In the genomic region with DNA sequence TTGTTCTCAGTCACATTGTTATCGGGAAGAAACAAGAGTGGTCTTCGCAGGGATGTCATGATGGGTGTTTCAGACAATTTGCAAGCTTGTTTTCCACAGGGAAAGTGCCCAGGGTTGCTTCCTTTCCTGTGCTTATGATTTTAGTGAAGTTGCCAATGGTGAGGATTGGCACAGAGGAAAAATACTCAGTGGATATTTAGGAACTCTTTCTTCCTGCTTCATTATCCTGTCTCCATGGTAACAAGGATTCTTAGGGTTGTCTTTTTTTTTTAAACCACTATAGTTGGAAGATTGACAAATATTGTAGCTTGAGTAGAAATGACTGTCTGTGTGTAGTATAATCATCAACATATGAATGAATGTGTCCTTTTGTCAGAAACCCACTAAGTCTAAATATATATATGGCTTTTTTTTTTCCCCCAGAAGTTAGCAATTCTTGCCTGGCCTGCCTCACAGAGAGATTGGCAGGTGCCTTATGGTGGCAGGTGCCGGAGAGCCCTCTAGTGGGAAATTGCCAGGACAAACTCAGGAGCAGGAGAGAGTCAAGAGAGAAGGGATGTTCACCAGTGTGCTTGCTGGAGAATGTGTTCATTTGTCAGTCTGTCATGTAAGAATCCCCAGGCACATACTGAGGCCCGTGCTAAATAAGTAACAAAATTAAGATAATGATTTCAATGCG, we compare ENCODE assay signal across 9 mouse cellular contexts. TPM values are rescaled to one million over a fixed set of nuclear protein-coding genes. Genes with fewer than 3 reads are reported as not detected.
DNase-seq lines count a peak whose midpoint lies in the region; ATAC-seq and TF ChIP-seq lines count a peak whose summit lies in the region.
"Had no signal": no experiment of that assay in that cellular context is flagged by ENCODE, and none has a peak within 500 bp of the region (broad histone marks: within the 10 kb centered on the region; RNA-seq: fewer than 3 reads in every experiment).

No protein-coding gene starts in this region.

- H3K36me3 ChIP-seq in hindbrain, embryonic 15.5 days = no peaks in the 10 kb centered on the region
- no peaks in the 10 kb centered on the region for H3K36me3 ChIP-seq in hindbrain, embryonic 12.5 days
- H3K36me3 ChIP-seq in ES-Bruce4 (ENCODE audit: control insufficient read depth, insufficient read depth, low read length, poor library complexity, severe bottlenecking) = no peaks in the 10 kb centered on the region
- no peaks in the 10 kb centered on the region for H3K36me3 ChIP-seq in intestine, embryonic 15.5 days

- ATAC-seq in hindbrain, embryonic 15.5 days (ENCODE audit: low FRiP score, low read depth) = 0 out of 2 replicates have a peak, but pooled peaks have one; percentile 35
- no peak for ATAC-seq in hindbrain, embryonic 12.5 days (ENCODE audit: low FRiP score)
- ATAC-seq in intestine, embryonic 15.5 days = no peak
- ATAC-seq: Patski had no signal

- DNase-seq in cerebellum, adult 18-20 months = peak; percentile 65 to 74
- DNase-seq in kidney, postnatal 10 days = peak; percentile 43
- DNase-seq in spleen, postnatal 10 days (ENCODE audit: low spot score in 2 of 2) = no peak
- no peak for DNase-seq in thymus, postnatal 10 days (ENCODE audit: low spot score in 2 of 2)

- no peak overlapping the region for H3K4me2 ChIP-seq in hindbrain, embryonic 15.5 days
- H3K4me2 ChIP-seq in hindbrain, embryonic 12.5 days (replicated peaks) = no peak overlapping the region
- H3K4me2 ChIP-seq in intestine, embryonic 15.5 days (replicated peaks) = no peak overlapping the region

- TF ChIP-seq EP300 in ES-Bruce4 (IDR thresholded peaks at IDR 0.05; ENCODE audit: insufficient read depth, low read depth, low read length) = no peak

- no peak overlapping the region for H3K9ac ChIP-seq in hindbrain, embryonic 15.5 days
- H3K9ac ChIP-seq in hindbrain, embryonic 12.5 days = no peak overlapping the region
- no peak overlapping the region for H3K9ac ChIP-seq in ES-Bruce4 (ENCODE audit: low read depth, poor library complexity, severe bottlenecking)
- no peak overlapping the region for H3K9ac ChIP-seq in intestine, embryonic 15.5 days

- H3K4me3 ChIP-seq in hindbrain, embryonic 15.5 days = no peak overlapping the region
- no peak overlapping the region for H3K4me3 ChIP-seq in hindbrain, embryonic 12.5 days
- H3K4me3 ChIP-seq in ES-Bruce4 (ENCODE audit: low read depth, low read length) = no peak overlapping the region
- H3K4me3 ChIP-seq in intestine, embryonic 15.5 days (replicated peaks) = no peak overlapping the region

- peaks cover 19% of the 10 kb centered on the region for H3K4me1 ChIP-seq in hindbrain, embryonic 15.5 days (replicated peaks)
- peaks cover 16% of the 10 kb centered on the region for H3K4me1 ChIP-seq in hindbrain, embryonic 12.5 days
- H3K4me1 ChIP-seq in ES-Bruce4 (ENCODE audit: control insufficient read depth, insufficient read depth, low read length) = no peaks in the 10 kb centered on the region
- H3K4me1 ChIP-seq in intestine, embryonic 15.5 days (replicated peaks) = peaks cover 10% of the 10 kb centered on the region; the same call in 1 of the 2 replicates

- H3K27ac ChIP-seq in hindbrain, embryonic 15.5 days (replicated peaks) = peak overlapping the region; percentile 23; the same call in 1 of the 2 replicates
- no peak overlapping the region for H3K27ac ChIP-seq in hindbrain, embryonic 12.5 days
- no peak overlapping the region for H3K27ac ChIP-seq in ES-Bruce4 (ENCODE audit: insufficient read depth, low read length)
- no peak overlapping the region for H3K27ac ChIP-seq in intestine, embryonic 15.5 days

- H3K9me3 ChIP-seq in hindbrain, embryonic 15.5 days = no peaks in the 10 kb centered on the region
- no peaks in the 10 kb centered on the region for H3K9me3 ChIP-seq in hindbrain, embryonic 12.5 days (replicated peaks)
- H3K9me3 ChIP-seq in ES-Bruce4 (replicated peaks; ENCODE audit: control insufficient read depth, insufficient read depth, low read length, poor library complexity, severe bottlenecking) = no peaks in the 10 kb centered on the region
- no peaks in the 10 kb centered on the region for H3K9me3 ChIP-seq in intestine, embryonic 15.5 days

- no peak for TF ChIP-seq POLR2A in ES-Bruce4 (IDR thresholded peaks at IDR 0.05; ENCODE audit: insufficient read depth, low read length)

- TF ChIP-seq CTCF in ES-Bruce4 (IDR thresholded peaks at IDR 0.05; ENCODE audit: low read depth, low read length) = peak; percentile 49

- 53% methylated on average over 5 of the region's 5 CpGs for WGBS in hindbrain, embryonic 15.5 days
- 64% methylated on average over 5 of the region's 5 CpGs for WGBS in hindbrain, embryonic 12.5 days
- 74% methylated on average over 5 of the region's 5 CpGs for WGBS in intestine, embryonic 15.5 days

- H3K27me3 ChIP-seq in hindbrain, embryonic 15.5 days = no peaks in the 10 kb centered on the region
- H3K27me3 ChIP-seq in hindbrain, embryonic 12.5 days = no peaks in the 10 kb centered on the region
- H3K27me3 ChIP-seq in ES-Bruce4 (ENCODE audit: control insufficient read depth, insufficient read depth, low read length, poor library complexity, severe bottlenecking) = no peaks in the 10 kb centered on the region
- H3K27me3 ChIP-seq in intestine, embryonic 15.5 days (replicated peaks) = no peaks in the 10 kb centered on the region

RNA-seq across cellular contexts. Expression of gene Wipf3, which starts 49.4 kb away (rescaled TPM):
- 2.4 and 3.2 TPM in 2 replicates for polyA plus RNA-seq in hindbrain, embryonic 15.5 days (2015; fragmentation: Nextera tagmentation; extraction: Ambion mirVana)
- polyA plus RNA-seq in hindbrain, embryonic 12.5 days (2016; fragmentation: Nextera tagmentation; extraction: Ambion mirVana) = 1.5 and 1.7 TPM in 2 replicates
- polyA plus RNA-seq in ES-Bruce4 (2011; ENCODE audit: insufficient read depth, insufficient read length, low read depth, missing spikeins) = 18.5 and 20.8 TPM in 2 replicates
- polyA plus RNA-seq in intestine, embryonic 15.5 days (2015; fragmentation: Nextera tagmentation; extraction: Ambion mirVana) = 1.1 and 1.9 TPM in 2 replicates

Comparison
In these comparisons a context has a peak if more than half of its experiments do, and no peak if none do; other contexts are left out.
1. DNase-seq: peak in cerebellum, adult 18-20 months (2 of 2) and kidney, postnatal 10 days (single experiment); none in spleen, postnatal 10 days (0 of 2) and thymus, postnatal 10 days (0 of 2).